Mouse (Mus musculus): ENCODE results near the gene Olfr763. TPM values are rescaled to one million over a fixed set of nuclear protein-coding genes. Genes with fewer than 3 reads are reported as not detected.
"Not testable (repeated sequence)": the region's sequence is repeated elsewhere in the genome, so short reads cannot be mapped to it uniquely, and the experiment has no call there.

The Olfr763 gene
- polyA plus RNA-seq, 1 experiment from 2014 or later: not detected

- WGBS: 43% methylated on average over 1 of the region's 5 CpGs
- not testable (repeated sequence) for H3K27ac ChIP-seq (replicated peaks; ENCODE audit: low read depth, low read length); H3K36me3 ChIP-seq (replicated peaks; ENCODE audit: control insufficient read depth, insufficient read depth, low read depth, low read length); H3K9ac ChIP-seq (replicated peaks; ENCODE audit: low read length); H3K4me3 ChIP-seq (ENCODE audit: low read depth, low read length); H3K4me2 ChIP-seq (ENCODE audit: low read depth, low read length); H3K4me1 ChIP-seq (ENCODE audit: control insufficient read depth, insufficient read depth, low read length); H3K9me3 ChIP-seq (replicated peaks; ENCODE audit: control insufficient read depth, low read length); DNase-seq (ENCODE audit: low spot score); H3K27me3 ChIP-seq (ENCODE audit: control insufficient read depth, insufficient read depth, low read length)
- ATAC-seq (replicated peaks; ENCODE audit: insufficient number of reproducible peaks, low FRiP score, low TSS enrichment, low read depth): 0 out of 2 replicates have a peak, but pooled peaks have one; percentile 25
Measured at GRCm38 (mm10) chr10:129011511-129011910, 920 bp downstream of the Olfr763 start.

- ATAC-seq (replicated peaks; ENCODE audit: insufficient number of reproducible peaks, low FRiP score, low TSS enrichment, low read depth): no peak
Measured at GRCm38 (mm10) chr10:129014477-129014876, 3.9 kb downstream of the Olfr763 start.

GRCm38 (mm10) chr10:129023319-129023718 is 12.7 kb downstream of the Olfr763 start:
- DNase-seq (ENCODE audit: low spot score): no peak
- Histone ChIP-seq H3K4me2 (ENCODE audit: low read depth, low read length) (no peak overlapping the region), H3K36me3 (replicated peaks; ENCODE audit: control insufficient read depth, insufficient read depth, low read depth, low read length) (no peaks in the 10 kb centered on the region), H3K9me3 (replicated peaks; ENCODE audit: control insufficient read depth, low read length) (no peaks in the 10 kb centered on the region), H3K27ac (replicated peaks; ENCODE audit: low read depth, low read length) (no peak overlapping the region), H3K4me1 (ENCODE audit: control insufficient read depth, insufficient read depth, low read length) (no peaks in the 10 kb centered on the region), H3K27me3 (ENCODE audit: control insufficient read depth, insufficient read depth, low read length) (no peaks in the 10 kb centered on the region), H3K4me3 (ENCODE audit: low read depth, low read length) (no peak overlapping the region), H3K9ac (replicated peaks; ENCODE audit: low read length) (no peak overlapping the region)
- ATAC-seq (replicated peaks; ENCODE audit: insufficient number of reproducible peaks, low FRiP score, low TSS enrichment, low read depth): no peak

More at GRCm38 (mm10) chr10:129014477-129014876, 3.9 kb downstream of the Olfr763 start:
- Histone ChIP-seq H3K4me1 (ENCODE audit: control insufficient read depth, insufficient read depth, low read length) (no peaks in the 10 kb centered on the region), H3K27ac (replicated peaks; ENCODE audit: low read depth, low read length) (no peak overlapping the region), H3K4me2 (ENCODE audit: low read depth, low read length) (no peak overlapping the region), H3K9ac (replicated peaks; ENCODE audit: low read length) (no peak overlapping the region), H3K4me3 (ENCODE audit: low read depth, low read length) (no peak overlapping the region), H3K27me3 (ENCODE audit: control insufficient read depth, insufficient read depth, low read length) (no peaks in the 10 kb centered on the region), H3K9me3 (replicated peaks; ENCODE audit: control insufficient read depth, low read length) (no peaks in the 10 kb centered on the region), H3K36me3 (replicated peaks; ENCODE audit: control insufficient read depth, insufficient read depth, low read depth, low read length) (no peaks in the 10 kb centered on the region)
- no peak for DNase-seq (ENCODE audit: low spot score)

GRCm38 (mm10) chr10:129026018-129026662 is 15.5 kb downstream of the Olfr763 start:
- WGBS: 62% methylated on average over 3 of the region's 3 CpGs
- DNase-seq (ENCODE audit: low spot score): peak; percentile 74
- H3K27ac ChIP-seq (replicated peaks; ENCODE audit: low read depth, low read length): no peak overlapping the region
- no peak overlapping the region for H3K4me2 ChIP-seq (ENCODE audit: low read depth, low read length)
- ATAC-seq (replicated peaks; ENCODE audit: insufficient number of reproducible peaks, low FRiP score, low TSS enrichment, low read depth): no peak
- no peaks in the 10 kb centered on the region for H3K9me3 ChIP-seq (replicated peaks; ENCODE audit: control insufficient read depth, low read length)
- H3K4me3 ChIP-seq (ENCODE audit: low read depth, low read length): no peak overlapping the region
- H3K4me1 ChIP-seq (ENCODE audit: control insufficient read depth, insufficient read depth, low read length): no peaks in the 10 kb centered on the region
- H3K27me3 ChIP-seq (ENCODE audit: control insufficient read depth, insufficient read depth, low read length): no peaks in the 10 kb centered on the region
- no peak overlapping the region for H3K9ac ChIP-seq (replicated peaks; ENCODE audit: low read length)
- H3K36me3 ChIP-seq (replicated peaks; ENCODE audit: control insufficient read depth, insufficient read depth, low read depth, low read length): no peaks in the 10 kb centered on the region

GRCm38 (mm10) chr10:129028343-129028742 is 17.8 kb downstream of the Olfr763 start:
- Histone ChIP-seq H3K9me3 (replicated peaks; ENCODE audit: control insufficient read depth, low read length) (no peaks in the 10 kb centered on the region), H3K4me1 (ENCODE audit: control insufficient read depth, insufficient read depth, low read length) (no peaks in the 10 kb centered on the region), H3K36me3 (replicated peaks; ENCODE audit: control insufficient read depth, insufficient read depth, low read depth, low read length) (no peaks in the 10 kb centered on the region), H3K9ac (replicated peaks; ENCODE audit: low read length) (no peak overlapping the region), H3K4me3 (ENCODE audit: low read depth, low read length) (no peak overlapping the region), H3K4me2 (ENCODE audit: low read depth, low read length) (no peak overlapping the region), H3K27me3 (ENCODE audit: control insufficient read depth, insufficient read depth, low read length) (no peaks in the 10 kb centered on the region), H3K27ac (replicated peaks; ENCODE audit: low read depth, low read length) (no peak overlapping the region)
- 86% methylated on average over 2 of the region's 2 CpGs for WGBS
- no peak for ATAC-seq (replicated peaks; ENCODE audit: insufficient number of reproducible peaks, low FRiP score, low TSS enrichment, low read depth)
- no peak for DNase-seq (ENCODE audit: low spot score)

GRCm38 (mm10) chr10:129039796-129040195 is 29.2 kb downstream of the Olfr763 start, which contains the start of gene Olfr764-ps1:
Gene Olfr764-ps1 (minus strand): TSS chr10:129039896.
- DNase-seq (ENCODE audit: low spot score) (no peak), ATAC-seq (replicated peaks; ENCODE audit: insufficient number of reproducible peaks, low FRiP score, low TSS enrichment, low read depth) (no peak)
- no peaks in the 10 kb centered on the region for H3K36me3 ChIP-seq (replicated peaks; ENCODE audit: control insufficient read depth, insufficient read depth, low read depth, low read length)
- H3K4me2 ChIP-seq (ENCODE audit: low read depth, low read length): no peak within 1 kb of the TSS
- no peaks in the 10 kb centered on the region for H3K9me3 ChIP-seq (replicated peaks; ENCODE audit: control insufficient read depth, low read length)
- no peak within 1 kb of the TSS for H3K4me3 ChIP-seq (ENCODE audit: low read depth, low read length)
- no peaks in the 10 kb centered on the region for H3K27me3 ChIP-seq (ENCODE audit: control insufficient read depth, insufficient read depth, low read length)
- H3K9ac ChIP-seq (replicated peaks; ENCODE audit: low read length): no peak within 1 kb of the TSS
- H3K27ac ChIP-seq (replicated peaks; ENCODE audit: low read depth, low read length): no peak within 1 kb of the TSS
- WGBS: 81% methylated on average over 3 of the region's 3 CpGs
- H3K4me1 ChIP-seq (ENCODE audit: control insufficient read depth, insufficient read depth, low read length): no peaks in the 10 kb centered on the region

GRCm38 (mm10) chr10:129049898-129050297 is 39.3 kb downstream of the Olfr763 start, which contains the start of gene Olfr765:
Gene Olfr765 (minus strand): TSS chr10:129049998.
- ATAC-seq (replicated peaks; ENCODE audit: insufficient number of reproducible peaks, low FRiP score, low TSS enrichment, low read depth); H3K4me3 ChIP-seq (ENCODE audit: low read depth, low read length); H3K27me3 ChIP-seq (ENCODE audit: control insufficient read depth, insufficient read depth, low read length); H3K4me2 ChIP-seq (ENCODE audit: low read depth, low read length); H3K4me1 ChIP-seq (ENCODE audit: control insufficient read depth, insufficient read depth, low read length); H3K9ac ChIP-seq (replicated peaks; ENCODE audit: low read length); H3K36me3 ChIP-seq (replicated peaks; ENCODE audit: control insufficient read depth, insufficient read depth, low read depth, low read length); DNase-seq (ENCODE audit: low spot score); H3K9me3 ChIP-seq (replicated peaks; ENCODE audit: control insufficient read depth, low read length); H3K27ac ChIP-seq (replicated peaks; ENCODE audit: low read depth, low read length): not testable (repeated sequence)

Data from embryonic facial prominence, embryonic 11.5 days (tissue).